Comparison of ENCODE assay signal across 29 mouse cellular contexts in the genomic region with DNA sequence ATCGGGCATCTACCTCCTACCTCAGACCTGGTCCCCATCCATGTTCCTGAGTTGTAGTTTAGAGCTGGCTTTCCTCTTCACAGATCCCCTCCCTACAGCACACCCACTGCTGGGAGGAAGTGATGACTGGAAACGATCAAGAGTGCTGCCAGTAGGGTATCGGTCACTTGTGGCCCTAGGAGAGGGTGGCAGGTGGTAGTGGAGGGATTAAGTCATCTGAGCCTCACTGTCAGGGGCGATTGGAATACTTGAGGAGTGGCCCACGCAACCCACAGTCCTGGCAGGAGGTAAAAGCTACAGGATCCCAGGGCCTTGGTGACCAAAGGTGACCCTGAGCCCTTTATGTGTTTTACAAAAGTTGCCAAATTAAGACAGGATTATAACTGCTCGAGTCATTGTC. TPM values are rescaled to one million over a fixed set of nuclear protein-coding genes. Genes with fewer than 3 reads are reported as not detected.
"Had no signal": no experiment of that assay in that cellular context is flagged by ENCODE, and none has a peak within 500 bp of the region (broad histone marks: within the 10 kb centered on the region; RNA-seq: fewer than 3 reads in every experiment).

No protein-coding gene starts in this region.

- H3K4me3 ChIP-seq: intestine, embryonic 15.5 days; kidney, embryonic 15.5 days; liver, embryonic 13.5 days; neural tube, embryonic 12.5 days; neural tube, embryonic 15.5 days had no signal

- DNase-seq: kidney, adult 11 months; kidney, postnatal 10 days; kidney, postnatal 4 days; left cerebral cortex, postnatal 4 days; liver, embryonic 13.5 days; lung, adult 2 months; lung, postnatal 14 days; lung, postnatal 4 days; thymus, adult 18-20 months; thymus, postnatal 36 days had no signal

- ATAC-seq: intestine, embryonic 15.5 days had no signal

- H3K4me1 ChIP-seq: liver, embryonic 13.5 days had no signal

- H3K4me2 ChIP-seq: intestine, embryonic 15.5 days; kidney, embryonic 15.5 days; liver, embryonic 13.5 days; neural tube, embryonic 12.5 days; neural tube, embryonic 15.5 days had no signal

- H3K36me3 ChIP-seq: intestine, embryonic 15.5 days; kidney, embryonic 15.5 days; liver, embryonic 13.5 days; neural tube, embryonic 12.5 days; neural tube, embryonic 15.5 days had no signal

- H3K9me3 ChIP-seq: intestine, embryonic 15.5 days; kidney, embryonic 15.5 days; liver, embryonic 13.5 days; neural tube, embryonic 12.5 days; neural tube, embryonic 15.5 days had no signal

- H3K9ac ChIP-seq: intestine, embryonic 15.5 days; kidney, embryonic 15.5 days; liver, embryonic 13.5 days; neural tube, embryonic 12.5 days; neural tube, embryonic 15.5 days had no signal

- H3K27ac ChIP-seq: intestine, embryonic 15.5 days; kidney, embryonic 15.5 days; liver, embryonic 13.5 days; neural tube, embryonic 12.5 days; neural tube, embryonic 15.5 days had no signal

RNA-seq across cellular contexts. Expression of gene Gm17304, which starts 42.9 kb away (rescaled TPM):
- total RNA-seq: layer of hippocampus, adult 18-20 months; layer of hippocampus, postnatal 14 days; left cerebral cortex, adult 8-10 months; left cerebral cortex, postnatal 14 days; left cerebral cortex, postnatal 4 days; liver, adult 2 months; megakaryocyte progenitor cell, adult 5-6 weeks; megakaryocyte-erythroid progenitor cell, adult 5-6 weeks had no signal
- polyA plus RNA-seq: intestine, embryonic 15.5 days; kidney, embryonic 15.5 days; limb, embryonic 14.5 days; liver, adult 2 months; liver, embryonic 13.5 days; liver, embryonic 16.5 days; lung, adult 2 months; lung, embryonic 16.5 days; neural tube, embryonic 12.5 days; neural tube, embryonic 15.5 days; small intestine, adult 2 months; spleen, adult 2 months; stomach, embryonic 16.5 days; testis, adult 2 months; urinary bladder, adult 2 months had no signal
